Mouse (Mus musculus) left cerebral cortex, postnatal 14 days (tissue): ENCODE data around the gene Olfr1126. TPM values are rescaled to one million over a fixed set of nuclear protein-coding genes. Genes with fewer than 3 reads are reported as not detected.
"Not testable (repeated sequence)": the region's sequence is repeated elsewhere in the genome, so short reads cannot be mapped to it uniquely, and the experiment has no call there.

ENCODE experiments used
- DNase-seq, 2 experiments: peaks; one replicate each; pipeline ENCODE4 v3.0.0; 2021 to 2022; ENCODE audit warnings: low spot score in 2 of 2, mixed read lengths in 1 of 2
- intact Hi-C: fragments of 180-260 bp; cut with DNase I; formaldehyde crosslinking; loops from one replicate; pipeline ENCODE4 v1.15.1; 2025
- long read RNA-seq, 2 experiments: library from polyadenylated mRNA; stranded (forward); transcript quantifications; one replicate each; pipeline ENCODE4 v2.0.0; 2021
- total RNA-seq, 2 experiments: library from RNA; stranded (reverse); gene quantifications; 2 replicates each; pipeline ENCODE4 v1.2.3; 2021

Olfr1126 gene
- total RNA-seq = not detected
- long read RNA-seq, experiment 1 = 0 reads
- long read RNA-seq, experiment 2 = 0 reads

GRCm38 (mm10) chr2:87453662-87454061, at the start of gene Olfr1126:
Olfr1126 (plus strand) TSS chr2:87453962.
- intact Hi-C loops = no loop called here
- no peak for DNase-seq

- intact Hi-C loops = no loop called here
- DNase-seq = no peak
Measured at GRCm38 (mm10) chr2:87416335-87416734, 37.4 kb upstream of the Olfr1126 start, which contains the start of gene Olfr1123. Olfr1123 (plus strand) TSS chr2:87416635.

- intact Hi-C loops = no loop called here
- no peak for DNase-seq
Measured at GRCm38 (mm10) chr2:87429975-87430374, 23.8 kb upstream of the Olfr1126 start, which contains the start of gene Olfr1124. Olfr1124 (plus strand) TSS chr2:87430275.

- DNase-seq = no peak
- intact Hi-C loops = no loop called here
Measured at GRCm38 (mm10) chr2:87437731-87438130, 16.0 kb upstream of the Olfr1126 start.

GRCm38 (mm10) chr2:87461769-87462168, 8.0 kb downstream of the Olfr1126 start:
- intact Hi-C loops = no loop called here
- no peak for DNase-seq

- intact Hi-C loops = no loop called here
- DNase-seq = no peak
Measured at GRCm38 (mm10) chr2:87480207-87480606, 26.4 kb downstream of the Olfr1126 start.

GRCm38 (mm10) chr2:87481158-87481557, 27.4 kb downstream of the Olfr1126 start:
- DNase-seq = no peak
- intact Hi-C loops = no loop called here

- intact Hi-C loops = no loop called here
- DNase-seq = no peak
Measured at GRCm38 (mm10) chr2:87482276-87482675, 28.5 kb downstream of the Olfr1126 start.

GRCm38 (mm10) chr2:87496993-87497392, 43.2 kb downstream of the Olfr1126 start, which contains the start of gene Pramel7:
Pramel7 (minus strand) TSS chr2:87497093.
- intact Hi-C loops = not testable (repeated sequence)

GRCm38 (mm10) chr2:87506265-87506664, 52.5 kb downstream of the Olfr1126 start, which contains the start of gene Pramel6:
Pramel6 (plus strand) TSS chr2:87506565.
- intact Hi-C loops = no loop called here
- DNase-seq = no peak

More at GRCm38 (mm10) chr2:87496993-87497392, 43.2 kb downstream of the Olfr1126 start, which contains the start of gene Pramel7:
- not testable (repeated sequence) for DNase-seq

Other genes starting within 250 kb of the Olfr1126 start
- gene Olfr1113, start 245.0 kb upstream of the Olfr1126 start, total RNA-seq = not detected
- not detected for gene Olfr1115, start 205.9 kb upstream of the Olfr1126 start, total RNA-seq
- gene Olfr1116, start 186.4 kb upstream of the Olfr1126 start, total RNA-seq = not detected
- not detected for gene Olfr1118, start 146.4 kb upstream of the Olfr1126 start, total RNA-seq
- gene Olfr1120, start 99.1 kb upstream of the Olfr1126 start, total RNA-seq = not detected
- not detected for gene Olfr1121, start 84.1 kb upstream of the Olfr1126 start, total RNA-seq
- gene Olfr1122, start 68.1 kb upstream of the Olfr1126 start, total RNA-seq = under 1 TPM in 1 of 2 experiments, not detected in 1; 0.07 TPM
- gene Olfr1123, start 37.3 kb upstream of the Olfr1126 start, total RNA-seq = not detected
- gene Olfr1124, start 23.7 kb upstream of the Olfr1126 start, total RNA-seq = not detected
- not detected for gene Pramel7, start 43.1 kb downstream of the Olfr1126 start, total RNA-seq
- not detected for gene Pramel6, start 52.6 kb downstream of the Olfr1126 start, total RNA-seq
- gene Olfr153, start 77.8 kb downstream of the Olfr1126 start, total RNA-seq = not detected
- gene Olfr1128, start 91.6 kb downstream of the Olfr1126 start, total RNA-seq = not detected
- not detected for gene Olfr1129, start 119.9 kb downstream of the Olfr1126 start, total RNA-seq
- not detected for gene Olfr1130, start 152.2 kb downstream of the Olfr1126 start, total RNA-seq
- not detected for gene Olfr1131, start 173.1 kb downstream of the Olfr1126 start, total RNA-seq
- not detected for gene Olfr1132, start 183.6 kb downstream of the Olfr1126 start, total RNA-seq
- not detected for gene Olfr1133, start 193.4 kb downstream of the Olfr1126 start, total RNA-seq
- not detected for gene Olfr1134, start 204.5 kb downstream of the Olfr1126 start, total RNA-seq
- not detected for gene Olfr1135, start 219.7 kb downstream of the Olfr1126 start, total RNA-seq
- not detected for gene Olfr1136, start 240.0 kb downstream of the Olfr1126 start, total RNA-seq